Mouse (Mus musculus) kidney, embryonic 15.5 days (tissue): ENCODE measurements around the gene Tekt3. TPM values are rescaled to one million over a fixed set of nuclear protein-coding genes. Genes with fewer than 3 reads are reported as not detected.
A peak's percentile ranks its signal among the peaks of the same experiment; 100 is the strongest.

Experiments used
- ATAC-seq: fragments of 200-750 bp; cut with Nextera tagmentation; replicated peaks from 2 replicates; pipeline ENCODE4 v1.8.0; 2017; ENCODE audit warnings: moderate TSS enrichment; ENCODE audit not compliant: low FRiP score
- H3K27ac ChIP-seq: fragments of 300-500 bp; sonication (generic); 2 replicates; pipeline ENCODE4 v1.5.1; 2015; ENCODE audit warnings: mild to moderate bottlenecking, inconsistent platforms
- H3K27me3 ChIP-seq: fragments of 300-500 bp; sonication (generic); 2 replicates; pipeline ENCODE4 v1.6.1; 2015; ENCODE audit warnings: inconsistent platforms
- H3K36me3 ChIP-seq: fragments of 300-500 bp; sonication (generic); 2 replicates; pipeline ENCODE4 v1.6.1; 2015; ENCODE audit warnings: inconsistent platforms
- H3K4me1 ChIP-seq: fragments of 300-500 bp; sonication (generic); 2 replicates; pipeline ENCODE4 v1.6.1; 2015; ENCODE audit warnings: inconsistent platforms
- H3K4me2 ChIP-seq: fragments of 300-500 bp; sonication (generic); 2 replicates; pipeline ENCODE4 v1.6.1; 2015; ENCODE audit warnings: moderate library complexity, mild to moderate bottlenecking, inconsistent platforms
- H3K4me3 ChIP-seq: fragments of 300-500 bp; sonication (generic); replicated peaks from 2 replicates; pipeline ENCODE4 v1.5.1; 2015; ENCODE audit warnings: mild to moderate bottlenecking, inconsistent platforms
- H3K9ac ChIP-seq: fragments of 300-500 bp; sonication (generic); 2 replicates; pipeline ENCODE4 v1.6.1; 2015; ENCODE audit warnings: mild to moderate bottlenecking, inconsistent platforms
- H3K9me3 ChIP-seq: fragments of 300-500 bp; sonication (generic); replicated peaks from 2 replicates; pipeline ENCODE4 v1.6.1; 2016; ENCODE audit warnings: inconsistent platforms
- WGBS: fragments of 180-500 bp; shearing (Covaris S2); methylation state at CpG from one replicate; pipeline ENCODE4 v1.1.7; 2015; ENCODE audit warnings: mixed read lengths; 5-methylcytosine and 5-hydroxymethylcytosine counted together
- polyA plus RNA-seq: library from polyadenylated mRNA; unstranded; fragments of >200 nt; fragmentation: Nextera tagmentation; extraction: Ambion mirVana; gene quantifications from 2 replicates; pipeline ENCODE4 v1.2.1, GENCODE M21; 2015

Gene Tekt3
- polyA plus RNA-seq, 1 experiment from 2014 or later: not detected

DNA sequence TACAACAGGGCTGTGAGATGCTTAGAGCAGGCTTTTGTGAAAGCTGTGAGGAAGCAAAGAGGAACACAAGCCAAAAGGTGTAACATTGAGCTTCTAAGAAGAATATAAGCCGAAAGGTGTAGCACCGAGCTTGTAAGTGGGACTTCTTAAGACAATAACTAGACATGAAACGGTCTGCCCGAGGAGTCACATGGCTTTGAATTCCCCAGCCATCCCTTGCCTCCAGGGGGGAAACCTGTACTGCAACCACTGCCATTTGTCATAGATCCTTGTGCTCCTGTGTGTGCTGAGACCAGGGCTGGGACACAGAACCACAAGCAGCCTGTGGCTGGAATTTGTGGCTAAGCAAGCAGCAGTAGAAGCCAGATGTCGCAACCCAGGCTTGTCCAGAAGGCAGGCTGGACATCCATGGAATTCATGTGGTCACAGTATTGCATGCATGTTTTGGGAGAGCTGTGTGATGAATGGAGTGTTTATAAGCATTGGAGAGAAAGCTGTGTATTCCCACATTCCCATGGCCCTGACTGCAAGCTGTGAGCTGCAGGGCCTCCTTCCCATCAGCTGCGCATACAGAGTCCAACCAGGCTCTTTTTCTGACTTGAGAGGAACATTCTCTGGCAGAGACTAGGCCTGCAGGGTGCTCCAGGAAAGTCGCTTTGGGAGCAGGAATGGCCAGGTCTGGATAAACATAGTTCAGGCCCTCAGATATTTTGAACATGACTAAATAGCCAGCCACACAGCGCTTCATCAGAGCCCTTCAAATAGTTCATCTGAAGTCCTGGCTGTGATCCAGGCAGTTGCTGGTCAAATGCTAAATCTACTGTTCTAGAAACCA, 53.6 kb downstream of the Tekt3 start:
- ATAC-seq: no peak
- H3K27me3 ChIP-seq: no peaks in the 10 kb centered on the region
- no peak overlapping the region for H3K4me3 ChIP-seq
- H3K9ac ChIP-seq: no peak overlapping the region
- no peak overlapping the region for H3K4me2 ChIP-seq
- H3K4me1 ChIP-seq: 0 out of 2 replicates have a peak, but pooled peaks cover 5% of the 10 kb centered on the region
- no peaks in the 10 kb centered on the region for H3K9me3 ChIP-seq
- H3K36me3 ChIP-seq: no peaks in the 10 kb centered on the region
- 81% methylated on average over 8 of the region's 8 CpGs for WGBS
- H3K27ac ChIP-seq: no peak overlapping the region

DNA sequence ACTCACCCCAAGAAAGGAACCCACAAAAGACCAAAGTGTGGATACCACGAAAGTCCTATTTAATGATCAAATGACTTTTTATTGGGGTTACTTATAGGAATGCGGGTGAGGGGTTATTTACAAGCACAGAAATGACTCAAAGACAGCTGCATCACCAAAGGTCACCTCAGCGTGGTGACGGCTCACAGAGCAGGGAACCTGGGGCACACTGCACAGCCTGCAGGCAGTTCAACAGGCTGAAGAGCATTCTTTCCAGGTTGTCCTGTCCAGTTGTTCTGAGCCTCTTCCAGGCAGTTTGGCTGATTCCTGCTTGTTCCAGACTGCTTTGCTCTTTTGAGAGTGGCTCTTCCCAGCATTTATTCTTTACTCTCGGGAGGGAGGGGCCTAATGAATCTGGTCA, 55.2 kb downstream of the Tekt3 start:
- Histone ChIP-seq H3K4me2 (no peak overlapping the region), H3K27ac (no peak overlapping the region), H3K36me3 (no peaks in the 10 kb centered on the region), H3K9me3 (no peaks in the 10 kb centered on the region), H3K4me1 (0 out of 2 replicates have a peak, but pooled peaks cover 5% of the 10 kb centered on the region), H3K27me3 (no peaks in the 10 kb centered on the region), H3K4me3 (no peak overlapping the region), H3K9ac (no peak overlapping the region)
- no peak for ATAC-seq
- 81% methylated on average over 5 of the region's 5 CpGs for WGBS

DNA sequence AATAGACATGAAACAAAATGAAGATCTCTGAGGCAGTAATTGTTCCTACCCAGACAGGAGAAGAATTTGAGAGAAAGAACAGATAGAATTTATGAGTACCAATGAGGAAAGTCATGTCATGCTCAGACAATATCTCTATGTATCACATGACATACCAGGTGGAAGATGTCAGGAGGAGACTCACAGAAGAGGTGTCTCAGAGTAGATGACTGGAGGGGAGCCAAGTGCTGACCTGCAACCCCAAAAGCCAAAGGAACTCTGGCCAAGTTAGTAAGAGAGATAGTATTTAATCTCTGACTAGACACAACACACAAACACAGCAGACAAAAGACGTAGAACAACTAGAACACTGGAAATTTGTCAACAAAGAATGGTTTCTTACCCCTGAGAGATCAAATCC, 55.8 kb downstream of the Tekt3 start:
- Histone ChIP-seq H3K9ac (no peak overlapping the region), H3K9me3 (no peaks in the 10 kb centered on the region), H3K27ac (no peak overlapping the region), H3K4me3 (no peak overlapping the region), H3K27me3 (no peaks in the 10 kb centered on the region), H3K4me1 (0 out of 2 replicates have a peak, but pooled peaks cover 5% of the 10 kb centered on the region), H3K4me2 (no peak overlapping the region), H3K36me3 (no peaks in the 10 kb centered on the region)
- 67% methylated on average over 1 of the region's 1 CpGs for WGBS
- ATAC-seq: no peak

DNA sequence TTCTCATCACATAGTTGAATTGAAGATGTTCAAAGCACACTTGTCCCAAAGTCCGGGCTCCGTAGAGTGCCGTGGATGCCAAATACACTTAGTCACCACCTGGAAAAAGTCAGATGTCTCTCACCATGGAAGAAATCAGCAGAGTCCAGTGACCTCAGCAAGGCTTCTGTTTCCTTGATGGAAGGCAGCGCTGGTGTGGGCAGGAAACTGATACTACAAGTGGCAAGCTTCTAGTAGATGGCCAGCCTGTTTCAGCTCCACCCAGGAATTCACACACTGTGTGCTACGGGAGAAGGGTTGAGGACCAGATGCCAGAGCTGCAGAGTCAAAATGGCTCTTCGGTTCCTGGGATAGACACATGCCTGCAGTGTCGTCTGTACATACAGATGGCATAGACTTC, 58.3 kb downstream of the Tekt3 start:
- Histone ChIP-seq H3K4me3 (no peak overlapping the region), H3K9me3 (no peaks in the 10 kb centered on the region), H3K9ac (no peak overlapping the region), H3K4me1 (0 out of 2 replicates have a peak, but pooled peaks cover 5% of the 10 kb centered on the region), H3K36me3 (no peaks in the 10 kb centered on the region), H3K27me3 (no peaks in the 10 kb centered on the region), H3K4me2 (no peak overlapping the region), H3K27ac (no peak overlapping the region)
- no peak for ATAC-seq
- 81% methylated on average over 7 of the region's 7 CpGs for WGBS

DNA sequence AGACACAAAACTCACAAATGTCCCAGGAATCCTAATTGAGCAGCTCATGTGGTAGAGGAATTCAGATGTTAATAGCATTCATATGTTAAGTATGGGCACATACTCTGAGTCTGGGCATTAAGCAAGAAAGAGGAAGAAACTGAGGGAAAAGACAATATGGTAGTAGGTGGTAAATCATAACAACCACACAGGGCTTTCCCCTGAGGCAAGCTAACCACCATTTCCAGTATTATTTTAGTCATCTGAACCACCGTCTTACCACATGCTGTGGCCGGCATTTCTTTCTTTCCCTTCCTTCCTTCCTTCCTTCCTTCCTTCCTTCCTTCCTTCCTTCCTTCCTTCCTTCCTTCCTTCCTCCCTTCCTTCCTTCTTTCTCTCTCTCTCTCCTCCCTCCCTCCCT, 60.8 kb downstream of the Tekt3 start:
- Histone ChIP-seq H3K27ac (no peak overlapping the region), H3K4me2 (no peak overlapping the region), H3K36me3 (no peaks in the 10 kb centered on the region), H3K4me3 (no peak overlapping the region), H3K9ac (no peak overlapping the region), H3K27me3 (no peaks in the 10 kb centered on the region), H3K9me3 (no peaks in the 10 kb centered on the region), H3K4me1 (no peaks in the 10 kb centered on the region)
- WGBS: 66% methylated on average over 2 of the region's 2 CpGs
- no peak for ATAC-seq

DNA sequence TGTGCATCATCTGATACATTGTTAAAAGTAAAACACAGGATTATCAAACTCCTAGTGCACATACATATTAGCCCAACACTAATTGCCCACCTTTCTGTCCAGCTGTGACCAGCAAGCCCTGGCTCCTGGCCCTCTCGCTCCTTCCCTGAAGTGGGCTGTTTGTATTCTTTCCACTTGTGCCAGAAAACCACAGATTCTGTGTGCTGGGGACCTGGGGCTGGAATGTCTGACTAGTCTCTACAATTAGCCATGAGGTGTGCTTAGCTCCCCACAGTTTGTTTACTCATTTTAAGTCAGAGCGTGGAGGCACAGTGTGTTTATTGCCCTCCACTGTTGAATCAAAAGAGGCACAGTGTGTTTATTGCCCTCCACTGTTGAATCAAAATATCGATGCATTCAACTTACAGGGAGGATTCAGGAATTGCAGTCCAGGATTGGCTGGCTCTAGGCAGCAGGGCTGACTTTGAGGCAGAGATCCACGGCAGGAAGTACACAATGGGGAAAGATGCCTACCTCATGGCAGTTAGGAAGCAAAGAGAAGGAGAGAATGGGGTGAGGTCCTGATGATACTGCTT, 61.4 kb downstream of the Tekt3 start:
- no peak overlapping the region for H3K27ac ChIP-seq
- H3K4me2 ChIP-seq: no peak overlapping the region
- H3K4me1 ChIP-seq: no peaks in the 10 kb centered on the region
- H3K36me3 ChIP-seq: no peaks in the 10 kb centered on the region
- H3K9ac ChIP-seq: no peak overlapping the region
- 59% methylated on average over 4 of the region's 4 CpGs for WGBS
- ATAC-seq: no peak
- H3K9me3 ChIP-seq: no peaks in the 10 kb centered on the region
- no peaks in the 10 kb centered on the region for H3K27me3 ChIP-seq
- H3K4me3 ChIP-seq: no peak overlapping the region

DNA sequence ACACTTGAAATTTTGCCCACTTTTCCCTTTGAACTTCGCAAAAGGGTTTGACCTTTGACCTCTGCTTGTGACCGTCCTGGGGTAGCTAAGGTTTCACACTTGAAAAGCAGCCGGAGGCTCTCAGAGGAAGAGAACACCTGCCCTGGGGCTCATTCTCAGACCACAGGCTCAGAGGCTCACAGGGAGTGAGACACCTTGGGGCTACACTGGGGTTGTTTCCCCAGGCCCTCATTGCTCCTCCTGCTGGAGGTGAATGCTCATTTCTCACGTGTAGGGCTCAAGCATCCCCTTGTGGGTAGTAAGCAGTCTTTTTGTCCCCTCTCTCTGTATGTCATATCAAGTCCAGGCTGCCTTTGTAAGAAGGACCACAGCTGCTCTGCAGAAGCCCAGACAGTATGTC, 62.9 kb downstream of the Tekt3 start:
- no peak overlapping the region for H3K4me2 ChIP-seq
- no peaks in the 10 kb centered on the region for H3K36me3 ChIP-seq
- peaks cover 13% of the 10 kb centered on the region for H3K27me3 ChIP-seq
- H3K4me1 ChIP-seq: peaks cover 2% of the 10 kb centered on the region
- no peak overlapping the region for H3K9ac ChIP-seq
- no peak overlapping the region for H3K27ac ChIP-seq
- no peak overlapping the region for H3K4me3 ChIP-seq
- no peaks in the 10 kb centered on the region for H3K9me3 ChIP-seq
- WGBS: 10% methylated on average over 4 of the region's 4 CpGs
- no peak for ATAC-seq

DNA sequence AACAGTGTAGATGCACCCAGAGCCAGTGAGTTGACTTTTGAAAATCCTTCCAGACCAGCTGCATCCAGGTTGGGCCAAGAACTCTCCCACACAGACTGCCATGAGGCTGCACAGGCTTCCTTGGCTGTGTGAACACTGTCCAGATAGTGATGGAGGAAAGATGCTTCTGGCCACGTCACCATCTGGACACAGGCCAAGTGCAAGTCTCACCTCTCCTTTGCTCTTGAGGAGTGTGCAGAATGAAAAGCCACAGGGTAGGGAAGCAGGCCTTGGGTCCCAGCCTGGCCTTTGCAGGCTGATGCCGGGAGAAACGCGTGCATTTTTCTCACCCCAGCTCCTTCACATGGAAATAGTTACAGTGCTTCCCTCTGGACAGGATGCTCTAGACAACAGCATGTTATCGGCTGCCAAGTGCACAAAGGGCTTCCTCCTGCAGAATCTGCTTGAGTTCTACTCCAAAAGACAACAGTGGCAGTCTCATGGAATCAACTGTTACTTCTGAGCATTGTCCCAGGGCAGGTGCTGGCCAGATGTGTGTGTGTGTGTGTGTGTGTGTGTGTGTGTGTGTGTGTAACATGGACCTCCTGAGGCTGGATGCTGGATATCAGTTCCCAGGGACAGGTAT, 64.5 kb downstream of the Tekt3 start:
- Histone ChIP-seq H3K4me1 (peaks cover 18% of the 10 kb centered on the region), H3K9ac (no peak overlapping the region), H3K36me3 (no peaks in the 10 kb centered on the region), H3K27ac (no peak overlapping the region), H3K27me3 (peaks cover 28% of the 10 kb centered on the region), H3K9me3 (no peaks in the 10 kb centered on the region), H3K4me2 (no peak overlapping the region), H3K4me3 (no peak overlapping the region)
- WGBS: 64% methylated on average over 5 of the region's 5 CpGs
- no peak for ATAC-seq

DNA sequence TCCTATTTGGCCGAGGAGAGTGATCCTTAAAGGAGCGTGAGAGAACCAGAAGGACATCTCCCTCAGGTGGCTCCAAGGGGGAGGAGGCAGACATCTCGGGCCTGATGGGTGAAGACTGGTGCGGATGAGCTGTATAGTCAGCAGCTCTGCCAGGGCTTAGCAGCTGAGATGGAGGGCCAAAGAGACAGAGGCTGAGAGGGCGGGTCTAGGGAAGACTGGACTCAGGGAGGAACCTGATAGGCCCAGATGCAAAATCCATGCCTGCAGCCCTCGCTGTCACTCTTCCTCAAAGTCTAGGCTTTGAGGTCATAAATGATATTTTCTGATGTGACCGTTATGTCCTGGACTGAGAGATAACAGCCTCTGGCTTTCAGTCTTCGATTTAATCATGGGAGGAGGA, 65.5 kb downstream of the Tekt3 start:
- 70% methylated on average over 8 of the region's 8 CpGs for WGBS
- no peak for ATAC-seq
- H3K4me1 ChIP-seq: peaks cover 29% of the 10 kb centered on the region

DNA sequence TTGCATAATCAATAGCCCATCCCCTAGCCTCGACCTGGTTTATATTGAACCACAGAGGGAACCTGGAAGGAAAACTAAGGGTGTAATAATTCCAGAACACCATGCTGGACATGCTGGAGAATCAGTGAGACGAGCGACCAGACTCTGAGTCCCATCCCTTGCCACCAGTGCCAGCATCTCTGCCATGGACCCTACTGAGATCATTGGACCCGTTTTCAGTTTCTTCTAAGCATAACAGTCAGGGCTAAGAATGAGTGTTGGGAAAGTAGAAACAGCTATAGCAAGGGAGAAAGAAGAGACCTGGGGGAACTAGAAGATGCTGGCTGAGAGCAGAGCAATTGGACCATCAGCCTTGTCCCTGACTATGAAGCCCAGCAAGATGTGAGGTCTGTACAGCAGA, 66.1 kb downstream of the Tekt3 start:
- 91% methylated on average over 4 of the region's 4 CpGs for WGBS
- H3K36me3 ChIP-seq: no peaks in the 10 kb centered on the region
- H3K27ac ChIP-seq: no peak overlapping the region

More for the DNA sequence above, 65.5 kb downstream of the Tekt3 start:
- Histone ChIP-seq H3K27ac (no peak overlapping the region), H3K4me3 (no peak overlapping the region), H3K36me3 (no peaks in the 10 kb centered on the region), H3K27me3 (peaks cover 38% of the 10 kb centered on the region), H3K9ac (no peak overlapping the region), H3K4me2 (no peak overlapping the region), H3K9me3 (no peaks in the 10 kb centered on the region)

DNA sequence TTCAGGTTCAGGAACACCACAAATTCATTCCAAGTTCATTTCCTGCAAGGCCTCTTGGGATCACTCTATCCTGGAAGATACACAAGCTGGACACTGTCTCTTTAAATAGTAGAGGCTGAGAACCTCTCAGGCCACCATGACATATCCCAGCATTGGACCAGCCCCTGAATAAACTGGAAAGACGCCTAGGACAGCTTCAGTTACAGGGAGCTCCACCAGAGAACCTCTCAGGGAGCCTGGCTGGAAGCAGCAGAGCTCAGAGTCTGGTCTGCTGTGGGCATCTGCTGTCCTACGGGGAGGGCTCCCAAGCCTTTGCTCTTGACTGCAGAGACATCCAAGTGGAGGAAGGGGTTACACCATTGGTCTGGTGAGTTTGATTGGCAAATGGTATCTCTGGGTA, 67.3 kb downstream of the Tekt3 start, which contains the start of gene Pmp22:
TSS of gene Pmp22 (plus strand) at position 199 of the 400 bp plus-strand sequence.
- Histone ChIP-seq H3K9ac (no peak within 1 kb of the TSS), H3K4me1 (peaks cover 43% of the 10 kb centered on the region), H3K9me3 (no peaks in the 10 kb centered on the region), H3K27ac (no peak within 1 kb of the TSS), H3K36me3 (no peaks in the 10 kb centered on the region), H3K4me3 (peak within 1 kb of the TSS; percentile 5; the same call in 1 of the 2 replicates), H3K4me2 (peak within 1 kb of the TSS; percentile 89), H3K27me3 (peaks cover 54% of the 10 kb centered on the region)
- ATAC-seq: no peak
- WGBS: 55% methylated on average over 2 of the region's 2 CpGs

More for the DNA sequence above, 66.1 kb downstream of the Tekt3 start:
- H3K27me3 ChIP-seq: peaks cover 43% of the 10 kb centered on the region
- no peak overlapping the region for H3K4me2 ChIP-seq
- H3K9me3 ChIP-seq: no peaks in the 10 kb centered on the region
- ATAC-seq: no peak
- H3K4me1 ChIP-seq: peaks cover 34% of the 10 kb centered on the region
- H3K9ac ChIP-seq: no peak overlapping the region
- no peak overlapping the region for H3K4me3 ChIP-seq

DNA sequence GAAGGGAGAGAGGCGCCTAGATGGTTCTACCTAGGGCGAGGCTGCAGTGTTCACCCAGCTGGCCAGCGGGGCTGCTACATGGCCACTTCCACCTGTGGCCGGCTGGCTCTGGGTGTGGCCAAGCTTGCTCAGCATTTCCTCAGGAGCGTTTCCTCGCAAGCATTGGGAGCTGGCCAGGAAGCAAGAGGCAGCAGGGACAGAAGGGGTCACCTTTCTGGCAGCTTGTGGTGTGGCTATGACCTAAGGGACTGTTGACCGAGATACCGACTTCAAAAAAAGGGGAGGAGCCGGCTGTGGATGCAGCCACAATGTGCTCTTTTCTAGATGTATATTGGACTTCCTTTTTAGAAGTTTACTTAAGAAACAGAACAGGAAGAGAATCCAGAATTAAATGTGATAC, 67.9 kb downstream of the Tekt3 start:
- H3K27me3 ChIP-seq: peaks cover 59% of the 10 kb centered on the region
- H3K27ac ChIP-seq: no peak overlapping the region
- H3K4me3 ChIP-seq: peak overlapping the region; percentile 5; the same call in 1 of the 2 replicates
- H3K9me3 ChIP-seq: no peaks in the 10 kb centered on the region
- peaks cover 46% of the 10 kb centered on the region for H3K4me1 ChIP-seq
- ATAC-seq: no peak
- H3K9ac ChIP-seq: no peak overlapping the region
- H3K36me3 ChIP-seq: no peaks in the 10 kb centered on the region; the same call in 1 of the 2 replicates
- 33% methylated on average over 9 of the region's 9 CpGs for WGBS
- peak overlapping the region; percentile 89 for H3K4me2 ChIP-seq
